In genomic region chr2:128331275-128331674, GRCm38 (mm10) we compare ENCODE assay signal across 14 mouse cellular contexts.
A peak's percentile ranks its signal among the peaks of the same experiment; 100 is the strongest.
DNase-seq lines count a peak whose midpoint lies in the region; ATAC-seq and TF ChIP-seq lines count a peak whose summit lies in the region.
"Had no signal": no experiment of that assay in that cellular context is flagged by ENCODE, and none has a peak within 500 bp of the region (broad histone marks: within the 10 kb centered on the region; RNA-seq: fewer than 3 reads in every experiment).

No protein-coding gene starts in this region.

- TF ChIP-seq EP300 in stomach, postnatal 0 days (optimal IDR thresholded peaks at IDR 0.05) = no peak

- H3K36me3 ChIP-seq in kidney, embryonic 16.5 days (ENCODE audit: insufficient read depth, low read length) = no peaks in the 10 kb centered on the region
- H3K36me3 ChIP-seq in forebrain, embryonic 13.5 days (ENCODE audit: poor library complexity, severe bottlenecking) = no peaks in the 10 kb centered on the region
- H3K36me3 ChIP-seq in midbrain, embryonic 13.5 days = no peaks in the 10 kb centered on the region
- no peaks in the 10 kb centered on the region for H3K36me3 ChIP-seq in stomach, postnatal 0 days (ENCODE audit: control insufficient read depth, insufficient read depth, low read length)
- H3K36me3 ChIP-seq: embryonic facial prominence, embryonic 13.5 days; heart, embryonic 12.5 days had no signal

- no peak for DNase-seq in kidney, postnatal 10 days
- DNase-seq in retina, postnatal 1 day = peak; percentile 59
- DNase-seq in stomach, postnatal 0 days (ENCODE audit: low spot score) = no peak
- DNase-seq in urinary bladder, postnatal 14 days (ENCODE audit: low spot score) = no peak
- DNase-seq: adrenal gland, postnatal 36 days; gastrocnemius, postnatal 36 days; right cerebral cortex, adult 18-20 months; spleen, adult 18-20 months had no signal

- no peak overlapping the region for H3K27ac ChIP-seq in kidney, embryonic 16.5 days (ENCODE audit: low read length)
- H3K27ac ChIP-seq in forebrain, embryonic 13.5 days = peak overlapping the region; percentile 44; the same call in 1 of the 2 replicates
- H3K27ac ChIP-seq in midbrain, embryonic 13.5 days = no peak overlapping the region
- H3K27ac ChIP-seq in stomach, postnatal 0 days (replicated peaks) = no peak overlapping the region
- H3K27ac ChIP-seq: embryonic facial prominence, embryonic 13.5 days had no signal

- H3K4me3 ChIP-seq in kidney, embryonic 16.5 days (ENCODE audit: low read length) = no peak overlapping the region
- 0 out of 2 replicates have a peak overlapping the region, but pooled peaks have one; percentile 7 for H3K4me3 ChIP-seq in forebrain, embryonic 13.5 days
- H3K4me3 ChIP-seq in midbrain, embryonic 13.5 days (replicated peaks) = no peak overlapping the region
- H3K4me3 ChIP-seq in stomach, postnatal 0 days (ENCODE audit: low read depth, low read length) = no peak overlapping the region
- H3K4me3 ChIP-seq: embryonic facial prominence, embryonic 13.5 days; heart, embryonic 12.5 days had no signal

- H3K4me1 ChIP-seq in kidney, embryonic 16.5 days (ENCODE audit: insufficient read depth, low read length) = peaks cover 19% of the 10 kb centered on the region; the same call in 1 of the 2 replicates
- H3K4me1 ChIP-seq in forebrain, embryonic 13.5 days = peaks cover 35% of the 10 kb centered on the region
- peaks cover 22% of the 10 kb centered on the region for H3K4me1 ChIP-seq in midbrain, embryonic 13.5 days (replicated peaks)
- no peaks in the 10 kb centered on the region for H3K4me1 ChIP-seq in stomach, postnatal 0 days (replicated peaks; ENCODE audit: control insufficient read depth, insufficient read depth)

- 42% methylated on average over 10 of the region's 10 CpGs for WGBS in kidney, embryonic 16.5 days
- WGBS in forebrain, embryonic 13.5 days = 10% methylated on average over 10 of the region's 10 CpGs
- 46% methylated on average over 10 of the region's 10 CpGs for WGBS in midbrain, embryonic 13.5 days
- WGBS in stomach, postnatal 0 days = 61% methylated on average over 10 of the region's 10 CpGs

- no peak for TF ChIP-seq CTCF in stomach, postnatal 0 days (IDR thresholded peaks at IDR 0.05; ENCODE audit: low read depth)

- no peaks in the 10 kb centered on the region for H3K9me3 ChIP-seq in kidney, embryonic 16.5 days (ENCODE audit: low read length)
- H3K9me3 ChIP-seq in forebrain, embryonic 13.5 days (replicated peaks) = no peaks in the 10 kb centered on the region
- no peaks in the 10 kb centered on the region for H3K9me3 ChIP-seq in midbrain, embryonic 13.5 days
- H3K9me3 ChIP-seq in stomach, postnatal 0 days (ENCODE audit: control insufficient read depth, low read length) = no peaks in the 10 kb centered on the region
- H3K9me3 ChIP-seq: embryonic facial prominence, embryonic 13.5 days; heart, embryonic 12.5 days had no signal

- H3K9ac ChIP-seq in kidney, embryonic 16.5 days (replicated peaks; ENCODE audit: low read length) = no peak overlapping the region
- H3K9ac ChIP-seq in forebrain, embryonic 13.5 days = no peak overlapping the region
- H3K9ac ChIP-seq in midbrain, embryonic 13.5 days (replicated peaks) = no peak overlapping the region
- H3K9ac ChIP-seq in stomach, postnatal 0 days (ENCODE audit: low read length) = no peak overlapping the region
- H3K9ac ChIP-seq: embryonic facial prominence, embryonic 13.5 days; heart, embryonic 12.5 days had no signal

- peak overlapping the region; percentile 6 for H3K4me2 ChIP-seq in kidney, embryonic 16.5 days (replicated peaks; ENCODE audit: low read depth, low read length)
- H3K4me2 ChIP-seq in forebrain, embryonic 13.5 days = peak overlapping the region; percentile 40
- no peak overlapping the region for H3K4me2 ChIP-seq in midbrain, embryonic 13.5 days (replicated peaks)
- no peak overlapping the region for H3K4me2 ChIP-seq in stomach, postnatal 0 days (replicated peaks; ENCODE audit: low read depth)
- H3K4me2 ChIP-seq: embryonic facial prominence, embryonic 13.5 days; heart, embryonic 12.5 days had no signal

- peak; percentile 69; the same call in 1 of the 2 replicates for ATAC-seq in kidney, embryonic 16.5 days (ENCODE audit: low FRiP score, low TSS enrichment)
- peak; percentile 88 for ATAC-seq in forebrain, embryonic 13.5 days
- ATAC-seq in midbrain, embryonic 13.5 days = peak; percentile 77
- no peak for ATAC-seq in stomach, postnatal 0 days (ENCODE audit: low FRiP score, low TSS enrichment)
- ATAC-seq: activated CD4-positive, CD25-positive, alpha-beta regulatory T cell, adult 4 months had no signal

- no peaks in the 10 kb centered on the region for H3K27me3 ChIP-seq in kidney, embryonic 16.5 days (ENCODE audit: insufficient read depth, low read length)
- H3K27me3 ChIP-seq in forebrain, embryonic 13.5 days = peaks cover 33% of the 10 kb centered on the region
- no peaks in the 10 kb centered on the region for H3K27me3 ChIP-seq in midbrain, embryonic 13.5 days
- no peaks in the 10 kb centered on the region for H3K27me3 ChIP-seq in stomach, postnatal 0 days (ENCODE audit: control insufficient read depth, insufficient read depth, low read length)
- H3K27me3 ChIP-seq: embryonic facial prominence, embryonic 13.5 days had no signal

Comparison
In these comparisons a context has a peak if more than half of its experiments do, and no peak if none do; other contexts are left out.
1. H3K4me2 ChIP-seq: peak in kidney, embryonic 16.5 days (single experiment) and forebrain, embryonic 13.5 days (single experiment); none in midbrain, embryonic 13.5 days (single experiment) and stomach, postnatal 0 days (single experiment).